Mouse (Mus musculus) Muller cell, postnatal 12 days (primary cell): ENCODE measurements around the gene Tsnaxip1.
"Not testable (repeated sequence)": the region's sequence is repeated elsewhere in the genome, so short reads cannot be mapped to it uniquely, and the experiment has no call there.

Experiments
- DNase-seq: peaks from one replicate; pipeline ENCODE4 v3.0.0-alpha.2; 2015; ENCODE audit errors: inconsistent ontology term

The Tsnaxip1 gene

GRCm38 (mm10) chr8:105813241-105813640 is 14.3 kb upstream of the Tsnaxip1 start:
- no peak for DNase-seq

DNA sequence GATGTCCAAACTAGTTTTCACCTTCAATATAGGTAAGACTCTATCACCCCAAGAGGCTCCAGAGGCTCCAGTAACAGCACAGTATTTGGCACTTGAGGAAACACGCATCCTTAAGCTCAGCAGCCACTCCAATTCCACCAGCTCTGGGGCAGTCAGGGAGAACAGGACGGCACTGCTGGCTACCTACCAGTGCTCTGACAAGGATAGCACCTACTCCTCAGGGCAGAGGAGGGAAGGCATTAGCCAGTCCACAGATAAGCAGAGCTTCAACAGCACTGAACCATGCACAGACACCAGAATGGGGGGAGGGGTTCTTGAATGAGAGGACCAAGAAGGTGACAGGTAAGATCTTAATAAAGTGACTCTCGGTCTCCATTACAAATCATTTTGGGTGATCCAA is 7.9 kb upstream of the Tsnaxip1 start:
- DNase-seq: no peak

- no peak for DNase-seq
These were observed 6.6 kb upstream of the Tsnaxip1 start for GRCm38 (mm10) chr8:105820925-105821324.

- DNase-seq: no peak
These were observed 2.0 kb upstream of the Tsnaxip1 start for GRCm38 (mm10) chr8:105825506-105825905.

DNA sequence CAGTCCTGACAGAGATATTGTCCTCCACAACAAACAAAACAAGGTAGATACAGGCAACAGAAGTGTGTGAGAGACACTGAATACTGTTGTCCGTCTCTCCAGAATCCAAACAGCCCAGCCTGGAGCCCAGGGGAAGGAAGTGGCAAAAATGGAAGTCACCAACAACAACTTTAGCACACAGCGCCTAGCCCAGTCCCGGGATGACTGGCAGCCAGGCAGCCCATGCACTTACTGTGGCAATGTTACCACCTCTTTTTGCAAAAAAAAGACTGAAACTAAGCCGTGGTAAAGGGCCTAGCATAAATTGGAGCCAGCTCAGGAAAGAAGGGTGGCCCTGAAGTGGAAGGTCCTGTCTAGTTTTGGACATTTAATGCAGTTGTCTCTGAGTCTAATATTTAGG is 1.2 kb upstream of the Tsnaxip1 start:
- no peak for DNase-seq

DNA sequence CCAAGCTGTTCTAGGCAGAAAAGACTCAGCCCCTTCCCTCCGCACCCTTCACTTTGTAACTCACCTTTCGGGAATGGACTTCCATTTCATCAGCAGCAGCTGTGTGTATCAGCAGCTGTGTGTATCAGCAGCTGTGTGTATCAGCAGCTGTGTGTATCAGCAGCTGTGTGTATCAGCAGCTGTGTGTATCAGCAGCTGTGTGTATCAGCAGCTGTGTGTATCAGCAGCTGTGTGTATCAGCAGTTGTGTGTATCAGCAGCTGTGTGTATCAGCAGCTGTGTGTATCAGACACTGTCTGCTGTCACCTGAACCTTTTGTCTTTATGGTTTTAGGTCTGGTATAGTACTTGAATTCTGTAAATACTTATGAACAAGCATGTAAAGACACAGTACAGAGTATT is 6.2 kb downstream of the Tsnaxip1 start:
- DNase-seq: not testable (repeated sequence)

- DNase-seq: peak; percentile 58
These were observed 7.8 kb downstream of the Tsnaxip1 start for GRCm38 (mm10) chr8:105835318-105835717.

DNA sequence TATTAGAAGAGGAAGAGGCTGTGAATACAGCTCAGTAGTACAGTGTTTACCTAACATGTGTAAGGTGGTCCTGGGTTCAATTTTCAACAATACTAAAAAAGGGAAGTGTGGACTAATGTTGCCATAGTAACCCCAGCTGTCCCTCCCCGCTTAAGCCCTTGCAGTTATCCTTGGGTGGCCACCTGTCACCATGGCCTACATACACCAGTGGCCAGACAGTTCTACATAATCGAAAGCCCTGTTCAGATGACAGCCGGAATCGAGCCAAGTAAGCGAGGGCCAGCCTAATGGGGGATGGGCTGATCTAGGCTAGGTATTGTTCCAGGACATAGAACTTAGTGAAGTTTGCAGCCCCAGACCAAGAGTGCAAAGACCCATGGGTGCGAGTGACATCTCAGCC is 9.5 kb downstream of the Tsnaxip1 start:
- no peak for DNase-seq

DNA sequence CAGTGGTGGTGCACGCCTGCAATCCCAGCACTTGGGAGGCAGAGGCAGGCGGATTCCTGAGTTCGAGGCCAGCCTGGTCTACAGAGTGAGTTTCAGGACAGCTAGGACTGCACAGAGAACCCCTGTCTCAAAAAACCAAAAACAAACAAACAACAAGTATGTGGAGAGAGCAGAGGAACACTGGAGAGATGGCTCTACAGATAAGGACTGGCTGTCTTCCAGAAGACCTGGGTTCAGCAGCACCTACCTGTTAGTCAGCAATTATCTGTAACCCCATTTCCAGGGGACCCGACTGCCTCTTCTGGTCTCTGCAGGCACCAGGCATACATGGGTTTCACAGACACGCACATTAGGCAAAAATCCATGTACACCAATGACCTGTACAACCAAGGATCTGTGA is 11.7 kb downstream of the Tsnaxip1 start:
- no peak for DNase-seq

DNA sequence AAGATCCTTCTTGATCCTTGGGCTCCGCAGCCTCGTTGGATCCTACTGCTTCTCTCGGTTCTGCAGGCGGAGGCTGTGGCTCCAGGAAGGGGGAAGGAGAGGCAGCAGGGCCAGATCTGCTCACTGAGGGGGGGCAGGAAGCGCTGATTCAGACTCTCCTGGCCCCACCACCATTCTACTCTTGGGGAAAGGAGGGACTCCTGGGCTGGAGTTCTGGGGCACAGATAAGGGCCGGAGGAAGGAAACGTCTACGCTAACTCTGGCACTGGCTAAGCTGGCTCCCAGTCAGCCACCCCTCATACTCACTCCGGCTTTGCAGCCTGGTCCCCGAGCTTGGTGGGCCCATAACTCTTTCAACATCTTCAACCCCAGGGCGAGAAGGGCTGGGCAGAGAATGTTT is 19.1 kb downstream of the Tsnaxip1 start:
- no peak for DNase-seq

- DNase-seq: no peak
These were observed 22.5 kb downstream of the Tsnaxip1 start for GRCm38 (mm10) chr8:105850014-105850413.

GRCm38 (mm10) chr8:105850611-105851010 is 23.1 kb downstream of the Tsnaxip1 start:
- no peak for DNase-seq

DNA sequence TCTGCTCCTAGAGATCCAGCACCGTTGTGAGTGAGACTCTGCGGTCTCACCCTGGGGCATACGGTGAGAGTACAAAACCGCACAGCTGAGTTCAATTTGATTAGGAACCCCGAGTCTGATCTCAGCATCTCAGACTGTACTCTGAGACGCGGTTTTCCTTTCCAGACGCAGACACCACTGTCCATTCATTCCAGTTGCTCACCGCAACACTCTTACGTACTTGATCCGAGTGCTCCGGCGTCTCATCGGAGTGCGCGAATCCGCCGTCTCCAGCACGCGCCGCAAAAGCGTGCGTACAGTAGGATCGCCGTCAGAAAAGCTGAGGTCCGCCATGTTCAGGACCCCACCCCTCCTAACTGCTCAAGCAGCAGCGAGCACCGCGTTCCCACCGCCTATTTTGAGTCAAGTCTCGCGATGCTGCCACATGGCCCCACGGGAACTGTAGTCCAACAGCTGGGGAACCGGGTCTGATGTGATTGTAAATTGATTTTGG is 24.2 kb downstream of the Tsnaxip1 start:
- peak; percentile 87 for DNase-seq

- peak; percentile 8 for DNase-seq
These were observed 24.7 kb downstream of the Tsnaxip1 start for GRCm38 (mm10) chr8:105852146-105852729.

DNA sequence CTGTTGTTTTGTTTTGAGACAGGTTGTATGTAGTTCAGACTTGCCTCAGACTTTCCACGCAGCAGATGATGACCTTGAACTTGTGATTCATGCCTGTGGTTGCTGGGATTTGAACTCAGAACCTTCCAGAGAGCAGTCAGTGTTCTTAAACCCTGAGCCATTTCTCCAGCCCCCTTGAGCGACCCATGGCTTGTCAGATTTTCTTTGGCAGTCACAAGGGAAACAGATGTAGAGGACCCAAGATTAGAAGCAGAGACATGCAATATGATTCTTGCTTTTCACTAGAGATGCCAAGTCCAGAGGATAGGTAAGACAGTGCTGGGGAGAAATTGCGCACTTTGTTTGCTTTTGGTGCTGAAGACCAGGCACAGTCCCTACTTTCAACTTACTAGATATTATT is 25.6 kb downstream of the Tsnaxip1 start, which contains the start of gene Cenpt:
TSS of gene Cenpt (minus strand) at position 101 of the 400 bp plus-strand sequence.
- DNase-seq: no peak

DNA sequence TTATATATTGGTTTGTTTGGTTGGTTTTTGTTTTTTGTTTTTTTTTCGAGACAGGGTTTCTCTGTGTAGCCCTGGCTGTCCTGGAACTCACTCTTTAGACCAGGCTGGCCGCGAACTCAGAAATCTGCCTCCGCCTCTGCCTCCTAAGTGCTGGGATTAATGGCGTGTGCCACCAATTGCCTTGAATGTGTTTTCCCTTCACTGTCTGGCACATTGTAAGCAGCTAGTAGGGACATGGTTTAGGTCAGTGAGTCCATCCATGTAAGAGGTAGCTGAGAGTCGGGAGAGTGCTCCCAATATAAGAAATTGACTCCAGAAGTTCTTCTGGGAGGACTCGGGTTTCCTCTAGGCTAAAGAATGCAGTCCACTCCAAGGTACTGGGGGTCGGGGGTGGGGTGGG is 26.8 kb downstream of the Tsnaxip1 start:
- DNase-seq: no peak

- DNase-seq: peak; percentile 95
These were observed 27.2 kb downstream of the Tsnaxip1 start, which contains the start of gene Thap11 for GRCm38 (mm10) chr8:105854715-105855216. Gene Thap11 (plus strand): TSS chr8:105855132.

- DNase-seq: no peak
These were observed 28.0 kb downstream of the Tsnaxip1 start for GRCm38 (mm10) chr8:105855248-105856167.

GRCm38 (mm10) chr8:105856168-105856835 is 28.8 kb downstream of the Tsnaxip1 start:
- no peak for DNase-seq

DNA sequence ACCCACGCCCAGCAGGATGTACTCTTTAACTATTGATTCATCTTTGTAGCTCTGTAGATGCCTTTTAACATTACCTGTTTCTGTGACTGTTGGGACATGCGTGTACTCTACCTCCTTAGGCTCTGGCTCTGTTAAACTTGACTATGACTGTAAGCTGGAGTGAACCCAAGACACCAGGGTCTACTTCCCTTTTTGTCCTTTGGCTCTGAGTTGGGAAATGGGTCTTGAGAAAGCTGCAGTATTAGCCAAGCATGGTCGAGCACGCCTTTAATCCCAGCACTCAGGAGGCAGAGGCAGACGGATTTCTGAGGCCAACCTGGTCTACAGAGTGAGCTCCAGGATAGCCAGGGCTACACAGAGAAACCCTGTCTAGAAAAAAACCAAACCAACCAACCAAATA is 31.0 kb downstream of the Tsnaxip1 start:
- no peak for DNase-seq

- no peak for DNase-seq
These were observed 31.8 kb downstream of the Tsnaxip1 start for GRCm38 (mm10) chr8:105859314-105859713.
